13 mouse cellular contexts compared by ENCODE assay signal in the genomic region with DNA sequence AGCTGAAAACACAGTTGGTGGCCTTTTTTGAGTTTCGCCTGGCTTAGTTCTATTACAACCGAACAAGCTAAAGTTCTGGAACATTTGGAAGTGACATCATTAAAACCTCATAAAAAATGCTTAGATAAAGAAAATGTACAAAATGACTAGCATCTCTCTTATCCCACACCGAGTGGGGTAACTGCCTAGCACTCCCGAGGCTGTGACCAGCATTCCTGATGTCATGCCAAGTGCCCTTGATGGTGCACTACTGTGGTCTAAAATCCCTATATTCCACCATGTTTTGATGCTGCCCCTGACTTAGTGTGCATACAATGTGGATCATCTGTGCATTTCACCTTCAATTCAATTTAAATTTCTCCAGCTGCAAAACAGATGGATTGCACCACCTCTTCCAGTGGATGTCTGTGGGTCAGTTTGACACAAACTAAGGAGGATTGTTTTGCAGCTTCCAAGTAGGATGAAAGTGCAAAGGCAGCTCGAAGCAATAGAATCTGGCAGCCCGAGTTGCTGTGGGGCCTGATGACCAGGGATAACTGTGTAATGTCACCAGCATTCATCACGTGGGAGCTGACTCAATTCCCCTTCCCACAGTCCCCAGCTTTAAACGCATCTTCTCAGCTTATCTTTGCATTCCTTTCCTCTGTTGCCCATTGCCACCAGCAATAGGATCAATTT. TPM values are rescaled to one million over a fixed set of nuclear protein-coding genes. Genes with fewer than 3 reads are reported as not detected.
A peak's percentile ranks its signal among the peaks of the same experiment; 100 is the strongest.
DNase-seq lines count a peak whose midpoint lies in the region; ATAC-seq and TF ChIP-seq lines count a peak whose summit lies in the region.
"Had no signal": no experiment of that assay in that cellular context is flagged by ENCODE, and none has a peak within 500 bp of the region (broad histone marks: within the 10 kb centered on the region; RNA-seq: fewer than 3 reads in every experiment).

No protein-coding gene starts in this region.

- ATAC-seq in kidney, embryonic 15.5 days (replicated peaks; ENCODE audit: low FRiP score), result no peak
- ATAC-seq: hindbrain, postnatal 0 days had no signal

- 57% methylated on average over 8 of the region's 8 CpGs for WGBS in kidney, embryonic 15.5 days
- WGBS in limb, embryonic 10.5 days, result 71% methylated on average over 8 of the region's 8 CpGs

- H3K27me3 ChIP-seq in kidney, embryonic 15.5 days, result no peaks in the 10 kb centered on the region
- no peaks in the 10 kb centered on the region for H3K27me3 ChIP-seq in limb, embryonic 10.5 days (ENCODE audit: low read depth, poor library complexity, severe bottlenecking)
- H3K27me3 ChIP-seq: forebrain, embryonic 12.5 days; lung, embryonic 15.5 days had no signal

- intact Hi-C loops in gastrocnemius, adult 2 months (cut with DNase I), result loop anchor here (5.0 kb wide), 1 partner anchor 43 kb away; no protein-coding TSS in a partner anchor
- intact Hi-C loops in gastrocnemius, postnatal 14 days (cut with DNase I; ENCODE audit: low total_unique reads), result no loop called here

- H3K4me2 ChIP-seq in kidney, embryonic 15.5 days, result no peak overlapping the region
- H3K4me2 ChIP-seq: forebrain, embryonic 12.5 days; lung, embryonic 15.5 days had no signal

- no peak for DNase-seq in gastrocnemius, adult 2 months
- no peak for DNase-seq in gastrocnemius, postnatal 14 days
- no peak for DNase-seq in kidney, postnatal 14 days
- DNase-seq in adipocyte (ENCODE audit: low spot score), result peak; percentile 84
- no peak for DNase-seq in limb, embryonic 10.5 days (ENCODE audit: low spot score)
- no peak for DNase-seq in ovary, postnatal 10 days (ENCODE audit: low spot score)
- DNase-seq in cerebellum, adult 11 months, result no peak
- DNase-seq: adrenal gland, adult 2 months; cerebellum, adult 8-10 months had no signal

- peak overlapping the region; percentile 86 for H3K27ac ChIP-seq in gastrocnemius, adult 2 months
- peak overlapping the region; percentile 1; the same call in 1 of the 2 replicates for H3K27ac ChIP-seq in kidney, embryonic 15.5 days
- H3K27ac ChIP-seq in limb, embryonic 10.5 days, result peak overlapping the region; percentile 76
- H3K27ac ChIP-seq: forebrain, embryonic 12.5 days; hindbrain, postnatal 0 days; lung, embryonic 15.5 days had no signal

- H3K9me3 ChIP-seq in kidney, embryonic 15.5 days (replicated peaks), result no peaks in the 10 kb centered on the region
- H3K9me3 ChIP-seq in limb, embryonic 10.5 days (replicated peaks), result no peaks in the 10 kb centered on the region
- H3K9me3 ChIP-seq: forebrain, embryonic 12.5 days; lung, embryonic 15.5 days had no signal

- H3K36me3 ChIP-seq in kidney, embryonic 15.5 days, result 0 out of 2 replicates have a peak, but pooled peaks cover 5% of the 10 kb centered on the region
- H3K36me3 ChIP-seq in limb, embryonic 10.5 days, result peaks cover 78% of the 10 kb centered on the region
- H3K36me3 ChIP-seq: forebrain, embryonic 12.5 days; lung, embryonic 15.5 days had no signal

- H3K9ac ChIP-seq in kidney, embryonic 15.5 days, result no peak overlapping the region
- H3K9ac ChIP-seq: forebrain, embryonic 12.5 days; lung, embryonic 15.5 days had no signal

- H3K4me1 ChIP-seq in kidney, embryonic 15.5 days, result peaks cover 22% of the 10 kb centered on the region
- peaks cover 43% of the 10 kb centered on the region for H3K4me1 ChIP-seq in limb, embryonic 10.5 days
- H3K4me1 ChIP-seq: forebrain, embryonic 12.5 days had no signal

- TF ChIP-seq CTCF in gastrocnemius, adult 2 months (IDR thresholded peaks at IDR 0.05), result no peak

- peak overlapping the region; percentile 11 for H3K4me3 ChIP-seq in gastrocnemius, adult 2 months
- H3K4me3 ChIP-seq in kidney, embryonic 15.5 days (replicated peaks), result no peak overlapping the region
- no peak overlapping the region for H3K4me3 ChIP-seq in limb, embryonic 10.5 days
- H3K4me3 ChIP-seq: forebrain, embryonic 12.5 days; lung, embryonic 15.5 days had no signal

RNA-seq across cellular contexts. Expression of gene Cped1, which starts 33.2 kb away (rescaled TPM):
- 10 to 100 TPM; 22.4 to 24.5 TPM for total RNA-seq in gastrocnemius, adult 2 months (2021)
- total RNA-seq in gastrocnemius, postnatal 14 days (2021), result 10 to 100 TPM; 15.6 to 16.3 TPM
- 41.8 and 43.9 TPM in 2 replicates for polyA plus RNA-seq in kidney, embryonic 15.5 days (2015; fragmentation: Nextera tagmentation; extraction: Ambion mirVana)
- polyA plus RNA-seq in limb, embryonic 10.5 days (2016; fragmentation: Nextera tagmentation; extraction: Ambion mirVana), result 58.8 and 63.8 TPM in 2 replicates

Comparison
In these comparisons a context has a peak if more than half of its experiments do, and no peak if none do; other contexts are left out.
1. H3K27ac ChIP-seq: peak in every context shown above with its lines; median percentile 86 in gastrocnemius, adult 2 months; 76 in limb, embryonic 10.5 days; 1 in kidney, embryonic 15.5 days.